Mouse (Mus musculus) kidney, postnatal 0 days (tissue): ENCODE data around the gene Stx1b. TPM values are rescaled to one million over a fixed set of nuclear protein-coding genes. Genes with fewer than 3 reads are reported as not detected.
A peak's percentile ranks its signal among the peaks of the same experiment; 100 is the strongest.

Source experiments
- ATAC-seq: fragments of 200-750 bp; cut with Nextera tagmentation; replicated peaks from 2 replicates; pipeline ENCODE4 v1.8.0; 2017; ENCODE audit warnings: low read depth, moderate number of reproducible peaks, moderate TSS enrichment, moderate library complexity; ENCODE audit not compliant: low FRiP score
- DNase-seq: peaks from one replicate; pipeline ENCODE4 v3.0.0-alpha.2; 2016; ENCODE audit warnings: low spot score
- H3K27ac ChIP-seq: fragments of 300-500 bp; sonication (generic); 2 replicates; pipeline ENCODE4 v1.5.1; 2014; ENCODE audit warnings: mild to moderate bottlenecking
- H3K27me3 ChIP-seq: fragments of 300-500 bp; sonication (generic); 2 replicates; pipeline ENCODE4 v1.6.1; 2014; ENCODE audit warnings: low read length, mixed read lengths; ENCODE audit not compliant: insufficient read depth
- H3K36me3 ChIP-seq: fragments of 300-500 bp; sonication (generic); 2 replicates; pipeline ENCODE4 v1.6.1; 2014; ENCODE audit warnings: low read length, mixed read lengths; ENCODE audit not compliant: insufficient read depth
- H3K4me1 ChIP-seq: fragments of 300-500 bp; sonication (generic); replicated peaks from 2 replicates; pipeline ENCODE4 v1.6.1; 2014; ENCODE audit warnings: antibody characterized with exemption, low read length, mixed read lengths; ENCODE audit not compliant: insufficient read depth
- H3K4me2 ChIP-seq: fragments of 300-500 bp; sonication (generic); 2 replicates; pipeline ENCODE4 v1.6.1; 2014; ENCODE audit warnings: mild to moderate bottlenecking, low read length, moderate library complexity, mixed read lengths
- H3K4me3 ChIP-seq: fragments of 300-500 bp; sonication (generic); replicated peaks from 2 replicates; pipeline ENCODE4 v1.5.1; 2014; ENCODE audit warnings: low read depth, low read length
- H3K9ac ChIP-seq: fragments of 300-500 bp; sonication (generic); 2 replicates; pipeline ENCODE4 v1.6.1; 2014; ENCODE audit warnings: low read depth, low read length
- H3K9me3 ChIP-seq: fragments of 300-500 bp; sonication (generic); replicated peaks from 2 replicates; pipeline ENCODE4 v1.6.1; 2016; ENCODE audit warnings: low read length, inconsistent platforms, mixed read lengths
- CTCF ChIP-seq: IDR thresholded peaks from 2 replicates; pipeline ENCODE4 v1.5.1; 2016; ENCODE audit warnings: antibody characterized with exemption, low read depth, mild to moderate bottlenecking, moderate library complexity
- WGBS: fragments of 180-500 bp; shearing (Covaris S2); extraction: QIAGEN DNeasy Blood & Tissue Kit; methylation state at CpG from one replicate; pipeline ENCODE4 v1.1.7; 2014; 5-methylcytosine and 5-hydroxymethylcytosine counted together
- polyA plus RNA-seq: library from polyadenylated mRNA; unstranded; fragments of >200 nt; fragmentation: Nextera tagmentation; extraction: Ambion mirVana; gene quantifications from 2 replicates; pipeline ENCODE4 v1.2.1, GENCODE M21; 2015

The Stx1b gene
- polyA plus RNA-seq, 1 experiment from 2014 or later = 1.1 TPM

DNA sequence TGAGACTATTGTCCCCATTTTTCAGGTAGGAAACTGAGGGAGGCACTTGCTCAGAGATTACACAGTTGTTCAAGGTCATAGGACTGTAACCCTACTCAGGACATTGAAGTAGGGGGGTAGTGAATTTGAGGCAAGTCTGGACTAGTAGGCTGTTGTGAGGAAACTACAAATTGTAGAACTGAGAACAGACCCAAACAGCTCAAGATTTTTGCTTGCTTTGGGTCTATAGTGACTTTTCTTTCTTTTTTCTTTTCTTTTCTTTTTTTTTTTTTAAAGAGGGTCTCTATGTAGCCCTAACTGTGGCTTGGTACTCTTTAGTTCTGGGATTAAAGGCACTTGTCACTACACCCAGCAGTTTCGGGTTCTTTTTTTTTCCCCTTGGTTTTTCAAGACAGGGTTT is 51.8 kb downstream of the Stx1b start:
- H3K27me3 ChIP-seq = no peaks in the 10 kb centered on the region
- no peaks in the 10 kb centered on the region for H3K9me3 ChIP-seq
- no peak overlapping the region for H3K9ac ChIP-seq
- H3K36me3 ChIP-seq = 0 out of 2 replicates have a peak, but pooled peaks cover 5% of the 10 kb centered on the region
- ATAC-seq (no peak), DNase-seq (no peak)
- peaks cover 6% of the 10 kb centered on the region; the same call in 1 of the 2 replicates for H3K4me1 ChIP-seq
- H3K27ac ChIP-seq = no peak overlapping the region
- 82% methylated on average over 1 of the region's 1 CpGs for WGBS
- H3K4me2 ChIP-seq = no peak overlapping the region
- no peak overlapping the region for H3K4me3 ChIP-seq
- no peak for TF ChIP-seq CTCF

DNA sequence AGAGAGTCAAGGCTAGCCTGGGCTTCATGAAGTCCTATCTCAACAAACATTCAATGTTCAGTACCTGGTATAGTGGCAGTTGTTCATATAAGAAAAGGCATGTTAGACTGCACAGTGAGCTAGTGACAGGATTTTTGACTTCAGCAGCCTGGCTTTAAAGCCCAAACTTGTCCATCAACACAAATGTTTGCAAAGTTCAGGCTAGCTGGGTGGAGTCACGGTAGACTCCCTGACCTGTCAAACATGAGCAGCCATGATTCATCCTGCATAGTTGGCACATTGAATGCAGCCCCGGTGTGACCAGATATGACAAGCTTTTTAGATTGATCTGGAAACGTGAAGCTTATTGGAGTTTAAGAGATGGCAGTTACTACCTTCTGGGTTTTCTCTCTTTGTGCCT is 52.3 kb downstream of the Stx1b start:
- H3K27ac ChIP-seq = no peak overlapping the region
- H3K4me1 ChIP-seq = peaks cover 6% of the 10 kb centered on the region; the same call in 1 of the 2 replicates
- H3K4me2 ChIP-seq = no peak overlapping the region
- ATAC-seq (no peak), DNase-seq (no peak)
- 0 out of 2 replicates have a peak, but pooled peaks cover 5% of the 10 kb centered on the region for H3K36me3 ChIP-seq
- no peak for TF ChIP-seq CTCF
- no peak overlapping the region for H3K9ac ChIP-seq
- no peaks in the 10 kb centered on the region for H3K9me3 ChIP-seq
- 67% methylated on average over 3 of the region's 3 CpGs for WGBS
- H3K27me3 ChIP-seq = no peaks in the 10 kb centered on the region
- H3K4me3 ChIP-seq = no peak overlapping the region

DNA sequence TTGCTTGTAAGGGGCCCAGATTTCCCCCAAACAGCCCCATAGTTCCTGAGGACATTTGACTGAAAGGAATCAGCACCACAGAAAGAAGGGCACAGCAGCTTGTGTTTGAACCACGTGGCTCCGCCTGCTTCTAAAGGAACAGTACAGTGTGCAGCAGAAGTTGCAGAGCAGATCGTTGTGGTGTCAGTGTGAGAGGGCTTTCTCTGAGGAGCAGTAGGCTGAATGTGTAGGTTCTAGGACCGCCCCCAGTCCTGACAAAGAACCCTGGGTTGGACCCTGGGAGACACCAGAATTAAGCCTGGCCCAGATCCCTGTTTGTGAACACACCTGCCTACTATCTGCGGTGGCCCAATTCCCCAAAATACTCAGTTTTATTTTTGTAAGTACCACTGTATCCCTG is 53.1 kb downstream of the Stx1b start:
- H3K4me2 ChIP-seq = peak overlapping the region; percentile 61; the same call in 1 of the 2 replicates
- no peak overlapping the region for H3K27ac ChIP-seq
- DNase-seq (no peak), ATAC-seq (no peak)
- H3K4me3 ChIP-seq = no peak overlapping the region
- TF ChIP-seq CTCF = no peak
- no peaks in the 10 kb centered on the region for H3K27me3 ChIP-seq
- H3K9ac ChIP-seq = peak overlapping the region; percentile 75; the same call in 1 of the 2 replicates
- 63% methylated on average over 5 of the region's 5 CpGs for WGBS
- H3K4me1 ChIP-seq = peaks cover 6% of the 10 kb centered on the region; the same call in 1 of the 2 replicates
- H3K9me3 ChIP-seq = no peaks in the 10 kb centered on the region
- H3K36me3 ChIP-seq = peaks cover 10% of the 10 kb centered on the region; the same call in 1 of the 2 replicates

DNA sequence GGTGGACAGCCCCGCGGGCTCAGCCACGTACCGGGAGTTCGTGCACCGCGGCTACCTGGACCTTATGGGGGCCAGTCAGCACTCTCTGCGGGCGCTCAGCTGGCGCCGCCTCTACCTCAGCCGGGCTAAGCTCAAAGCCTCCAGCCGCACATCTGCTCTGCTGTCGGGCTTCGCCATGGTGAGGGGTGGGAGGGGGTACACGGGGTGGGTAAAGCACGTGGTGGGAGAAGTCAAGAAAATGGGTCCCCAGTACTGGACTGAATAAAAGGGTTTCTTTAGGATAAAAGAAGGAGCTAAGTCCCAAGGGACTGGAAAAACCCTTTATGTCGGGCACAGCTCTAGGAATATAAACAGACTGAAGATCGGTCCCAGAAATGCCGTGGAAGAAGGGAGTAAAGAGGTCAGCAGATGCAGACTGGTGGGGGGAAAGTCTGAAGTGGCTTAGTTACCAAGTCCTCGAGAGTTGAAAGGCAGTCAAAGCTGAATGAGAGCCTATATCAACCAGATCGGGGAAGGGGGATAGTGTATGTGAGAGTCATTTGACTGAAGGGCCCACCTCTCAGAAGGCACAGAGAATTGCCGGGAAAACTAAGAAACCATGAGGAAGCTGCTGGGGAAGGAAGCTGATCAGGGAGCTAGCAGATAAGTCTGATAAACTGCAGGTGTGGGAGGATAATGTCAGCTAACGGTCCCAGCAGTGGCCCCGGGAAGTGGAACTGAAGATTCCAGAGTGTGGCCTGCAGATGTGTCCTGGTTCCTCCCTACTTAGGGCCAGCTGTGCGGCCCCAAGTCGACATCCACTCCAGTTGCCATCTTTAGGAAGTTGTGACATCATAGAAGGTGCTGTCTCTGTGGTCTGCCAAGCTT is 54.1 kb downstream of the Stx1b start:
- WGBS = under 1% methylated on average over 27 of the region's 27 CpGs
- DNase-seq (peak; percentile 41), ATAC-seq (peak; percentile 5; the same call in 1 of the 2 replicates)

DNA sequence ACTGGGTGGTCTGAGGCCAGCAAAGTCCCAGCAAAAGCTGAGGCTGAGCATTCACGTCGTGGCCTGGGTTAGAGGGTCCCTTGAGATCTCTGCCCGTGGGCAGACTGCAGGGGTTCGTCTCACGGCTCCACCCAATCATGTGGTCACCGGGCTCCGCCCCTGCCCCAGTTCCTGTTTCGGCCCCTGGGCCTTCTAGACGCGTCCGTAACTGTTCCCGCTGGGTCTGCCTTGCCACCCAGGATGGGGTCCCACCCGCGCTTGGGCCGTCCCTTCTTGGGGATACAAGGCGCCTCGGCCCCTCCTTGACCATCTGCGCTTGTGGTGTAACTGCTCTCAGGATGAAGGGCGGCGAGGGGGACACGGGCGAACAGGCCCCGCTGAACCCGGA is 54.7 kb downstream of the Stx1b start, which contains the start of gene Orai3:
Gene Orai3, plus strand, starts transcription at position 165 of the 388 bp plus-strand sequence.
- H3K27ac ChIP-seq = peak within 1 kb of the TSS; percentile 96
- no peak for TF ChIP-seq CTCF
- peak; percentile 94 for DNase-seq
- WGBS = 0% methylated on average over 24 of the region's 24 CpGs
- H3K4me1 ChIP-seq = peaks cover 6% of the 10 kb centered on the region; the same call in 1 of the 2 replicates
- H3K9ac ChIP-seq = peak within 1 kb of the TSS; percentile 75
- peak within 1 kb of the TSS; percentile 62 for H3K4me3 ChIP-seq
- H3K36me3 ChIP-seq = peaks cover 16% of the 10 kb centered on the region
- peak; percentile 70 for ATAC-seq
- H3K4me2 ChIP-seq = peak within 1 kb of the TSS; percentile 61
- no peaks in the 10 kb centered on the region for H3K27me3 ChIP-seq
- no peaks in the 10 kb centered on the region for H3K9me3 ChIP-seq

More for the DNA sequence above, 54.1 kb downstream of the Stx1b start:
- peaks cover 10% of the 10 kb centered on the region; the same call in 1 of the 2 replicates for H3K36me3 ChIP-seq
- H3K4me2 ChIP-seq = peak overlapping the region; percentile 61
- peak overlapping the region; percentile 75 for H3K9ac ChIP-seq
- no peak for TF ChIP-seq CTCF
- no peaks in the 10 kb centered on the region for H3K27me3 ChIP-seq
- peak overlapping the region; percentile 96 for H3K27ac ChIP-seq
- H3K9me3 ChIP-seq = no peaks in the 10 kb centered on the region
- peak overlapping the region; percentile 62 for H3K4me3 ChIP-seq
- H3K4me1 ChIP-seq = peaks cover 6% of the 10 kb centered on the region; the same call in 1 of the 2 replicates

DNA sequence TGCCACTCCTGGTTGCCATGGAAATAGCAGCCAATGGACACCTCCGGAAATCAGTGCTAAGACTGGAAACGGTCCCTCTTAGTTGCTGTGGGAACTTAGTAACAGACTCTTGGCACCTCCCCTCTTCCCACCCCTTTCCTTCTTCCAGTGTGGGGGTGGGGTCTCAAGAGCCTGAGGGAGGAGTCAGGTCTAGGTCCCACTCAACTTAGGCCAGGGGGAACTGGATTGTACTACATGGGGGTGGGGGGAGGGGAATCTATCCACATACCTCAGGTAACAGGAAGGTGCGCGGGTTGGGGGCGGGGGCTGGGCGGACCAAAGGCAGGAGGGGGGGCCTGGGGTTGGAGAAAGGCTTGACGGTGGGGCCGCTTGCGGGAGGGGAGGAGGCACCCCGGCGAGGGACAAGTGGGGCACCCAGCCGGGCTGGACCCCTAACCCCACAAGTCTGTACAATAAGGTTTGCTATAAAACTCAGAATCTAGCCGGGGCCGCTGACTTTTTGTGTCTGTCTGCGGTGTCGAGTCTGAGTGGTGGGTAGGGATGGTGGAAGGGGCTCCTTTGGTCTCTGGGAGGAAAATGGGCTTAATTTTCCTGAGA is 55.3 kb downstream of the Stx1b start:
- WGBS = under 1% methylated on average over 16 of the region's 16 CpGs
- Histone ChIP-seq H3K27ac (peak overlapping the region; percentile 96), H3K4me3 (peak overlapping the region; percentile 62), H3K9ac (peak overlapping the region; percentile 75), H3K9me3 (no peaks in the 10 kb centered on the region), H3K36me3 (peaks cover 18% of the 10 kb centered on the region), H3K27me3 (no peaks in the 10 kb centered on the region), H3K4me1 (peaks cover 6% of the 10 kb centered on the region; the same call in 1 of the 2 replicates), H3K4me2 (peak overlapping the region; percentile 61)
- peak; percentile 100 for DNase-seq
- ATAC-seq = peak; percentile 92
- TF ChIP-seq CTCF = no peak
